Mouse (Mus musculus) liver, embryonic 16.5 days (tissue): ENCODE results near the gene Pax4. TPM values are rescaled to one million over a fixed set of nuclear protein-coding genes. Genes with fewer than 3 reads are reported as not detected.

Experiments
- ATAC-seq: fragments of 200-750 bp; cut with Nextera tagmentation; 2 replicates; pipeline ENCODE4 v1.8.0; 2017; ENCODE audit warnings: low read depth, mild to moderate bottlenecking, moderate number of reproducible peaks, moderate library complexity
- H3K27ac ChIP-seq: fragments of 300-500 bp; sonication (generic); 2 replicates; pipeline ENCODE4 v1.5.1; 2014; ENCODE audit warnings: mild to moderate bottlenecking, low read length
- H3K27me3 ChIP-seq: fragments of 300-500 bp; sonication (generic); 2 replicates; pipeline ENCODE4 v1.6.1; 2014; ENCODE audit warnings: low read depth, low read length, mixed read lengths; ENCODE audit not compliant: control insufficient read depth, insufficient read depth
- H3K36me3 ChIP-seq: fragments of 300-500 bp; sonication (generic); 2 replicates; pipeline ENCODE4 v1.6.1; 2014; ENCODE audit warnings: mild to moderate bottlenecking; ENCODE audit not compliant: control insufficient read depth, insufficient read depth
- H3K4me1 ChIP-seq: fragments of 300-500 bp; sonication (generic); 2 replicates; pipeline ENCODE4 v1.6.1; 2014; ENCODE audit warnings: low read depth, low read length, mixed read lengths; ENCODE audit not compliant: control insufficient read depth
- H3K4me2 ChIP-seq: fragments of 300-500 bp; sonication (generic); 2 replicates; pipeline ENCODE4 v1.6.1; 2014; ENCODE audit warnings: low read depth, low read length, mixed read lengths
- H3K4me3 ChIP-seq: fragments of 300-500 bp; sonication (generic); 2 replicates; pipeline ENCODE4 v1.5.1; 2014; ENCODE audit warnings: low read depth, mild to moderate bottlenecking, low read length
- H3K9ac ChIP-seq: fragments of 300-500 bp; sonication (generic); 2 replicates; pipeline ENCODE4 v1.6.1; 2014; ENCODE audit warnings: low read depth, low read length
- H3K9me3 ChIP-seq: fragments of 300-500 bp; sonication (generic); replicated peaks from 2 replicates; pipeline ENCODE4 v1.6.1; 2016; ENCODE audit warnings: low read length; ENCODE audit not compliant: control insufficient read depth
- WGBS: fragments of 180-500 bp; shearing (Covaris S2); extraction: QIAGEN DNeasy Blood & Tissue Kit; methylation state at CpG from one replicate; pipeline ENCODE4 v1.1.7; 2014; ENCODE audit not compliant: insufficient replicate concordance; 5-methylcytosine and 5-hydroxymethylcytosine counted together
- polyA plus RNA-seq: library from polyadenylated mRNA; unstranded; fragments of >200 nt; fragmentation: Nextera tagmentation; extraction: Ambion mirVana; gene quantifications from 2 replicates; pipeline ENCODE4 v1.2.1, GENCODE M21; 2015

The Pax4 gene
- polyA plus RNA-seq, 1 experiment from 2014 or later = not detected

GRCm38 (mm10) chr6:28480752-28481492, 31.8 kb upstream of the Pax4 start:
- WGBS = 4% methylated on average over 21 of the region's 21 CpGs
- H3K27me3 ChIP-seq = no peaks in the 10 kb centered on the region
- no peak for ATAC-seq
- H3K4me2 ChIP-seq = peak overlapping the region; percentile 93
- H3K4me3 ChIP-seq = peak overlapping the region; percentile 91
- no peaks in the 10 kb centered on the region for H3K9me3 ChIP-seq
- H3K9ac ChIP-seq = peak overlapping the region; percentile 90
- H3K36me3 ChIP-seq = no peaks in the 10 kb centered on the region
- peak overlapping the region; percentile 85 for H3K27ac ChIP-seq
- peaks cover 50% of the 10 kb centered on the region for H3K4me1 ChIP-seq

GRCm38 (mm10) chr6:28479865-28480751, 31.0 kb upstream of the Pax4 start:
- Histone ChIP-seq H3K9ac (peak overlapping the region; percentile 90), H3K27ac (peak overlapping the region; percentile 85), H3K9me3 (no peaks in the 10 kb centered on the region), H3K4me1 (peaks cover 43% of the 10 kb centered on the region), H3K36me3 (no peaks in the 10 kb centered on the region), H3K4me3 (peak overlapping the region; percentile 91), H3K4me2 (peak overlapping the region; percentile 96), H3K27me3 (no peaks in the 10 kb centered on the region)
- peak; percentile 98 for ATAC-seq
- under 1% methylated on average over 68 of the region's 68 CpGs for WGBS

- Histone ChIP-seq H3K27ac (no peak within 1 kb of the TSS), H3K9me3 (no peaks in the 10 kb centered on the region), H3K36me3 (no peaks in the 10 kb centered on the region), H3K4me3 (no peak within 1 kb of the TSS), H3K9ac (no peak within 1 kb of the TSS), H3K27me3 (no peaks in the 10 kb centered on the region), H3K4me2 (no peak within 1 kb of the TSS), H3K4me1 (peaks cover 12% of the 10 kb centered on the region)
- no peak for ATAC-seq
- 67% methylated on average over 5 of the region's 5 CpGs for WGBS
Measured at GRCm38 (mm10) chr6:28474839-28475238, 25.7 kb upstream of the Pax4 start, which contains the start of gene Snd1. Gene Snd1 (plus strand): TSS chr6:28475139.

GRCm38 (mm10) chr6:28474211-28474610, 25.1 kb upstream of the Pax4 start:
- Histone ChIP-seq H3K9me3 (no peaks in the 10 kb centered on the region), H3K36me3 (no peaks in the 10 kb centered on the region), H3K4me1 (peaks cover 7% of the 10 kb centered on the region), H3K9ac (no peak overlapping the region), H3K4me2 (no peak overlapping the region), H3K27me3 (no peaks in the 10 kb centered on the region), H3K27ac (no peak overlapping the region), H3K4me3 (no peak overlapping the region)
- no peak for ATAC-seq
- WGBS = 75% methylated on average over 4 of the region's 4 CpGs

- no peak overlapping the region for H3K4me2 ChIP-seq
- no peak overlapping the region for H3K9ac ChIP-seq
- 60% methylated on average over 9 of the region's 9 CpGs for WGBS
- no peaks in the 10 kb centered on the region for H3K36me3 ChIP-seq
- no peaks in the 10 kb centered on the region; the same call in 1 of the 2 replicates for H3K4me1 ChIP-seq
- H3K9me3 ChIP-seq = no peaks in the 10 kb centered on the region
- no peak overlapping the region for H3K4me3 ChIP-seq
- no peak for ATAC-seq
- no peaks in the 10 kb centered on the region for H3K27me3 ChIP-seq
- no peak overlapping the region for H3K27ac ChIP-seq
Measured at GRCm38 (mm10) chr6:28471284-28472035, 22.3 kb upstream of the Pax4 start.

GRCm38 (mm10) chr6:28470621-28471020, 21.5 kb upstream of the Pax4 start:
- H3K27ac ChIP-seq = no peak overlapping the region
- no peaks in the 10 kb centered on the region for H3K9me3 ChIP-seq
- H3K4me2 ChIP-seq = no peak overlapping the region
- no peaks in the 10 kb centered on the region for H3K36me3 ChIP-seq
- H3K9ac ChIP-seq = no peak overlapping the region
- 58% methylated on average over 5 of the region's 5 CpGs for WGBS
- no peak for ATAC-seq
- no peak overlapping the region for H3K4me3 ChIP-seq
- H3K27me3 ChIP-seq = no peaks in the 10 kb centered on the region
- no peaks in the 10 kb centered on the region; the same call in 1 of the 2 replicates for H3K4me1 ChIP-seq

- Histone ChIP-seq H3K4me3 (no peak overlapping the region), H3K36me3 (no peaks in the 10 kb centered on the region), H3K9ac (no peak overlapping the region), H3K4me2 (no peak overlapping the region), H3K4me1 (no peaks in the 10 kb centered on the region; the same call in 1 of the 2 replicates), H3K27me3 (no peaks in the 10 kb centered on the region), H3K27ac (no peak overlapping the region), H3K9me3 (no peaks in the 10 kb centered on the region)
- ATAC-seq = no peak
- WGBS = 51% methylated on average over 4 of the region's 4 CpGs
Measured at GRCm38 (mm10) chr6:28470017-28470602, 21.0 kb upstream of the Pax4 start.

- no peak overlapping the region for H3K4me2 ChIP-seq
- ATAC-seq = no peak
- H3K4me1 ChIP-seq = peaks cover 4% of the 10 kb centered on the region; the same call in 1 of the 2 replicates
- no peak overlapping the region for H3K9ac ChIP-seq
- H3K27me3 ChIP-seq = no peaks in the 10 kb centered on the region
- WGBS = 56% methylated on average over 6 of the region's 6 CpGs
- H3K27ac ChIP-seq = no peak overlapping the region
- no peak overlapping the region for H3K4me3 ChIP-seq
- H3K36me3 ChIP-seq = no peaks in the 10 kb centered on the region
- H3K9me3 ChIP-seq = no peaks in the 10 kb centered on the region
Measured at GRCm38 (mm10) chr6:28464630-28465029, 15.5 kb upstream of the Pax4 start.
